Mouse (Mus musculus): ENCODE data around the gene Dscam. TPM values are rescaled to one million over a fixed set of nuclear protein-coding genes. Genes with fewer than 3 reads are reported as not detected.

Gene Dscam
- polyA plus RNA-seq, 1 experiment from 2014 or later = not detected

- Histone ChIP-seq H3K9ac (ENCODE audit: low read depth, low read length) (no peak overlapping the region), H3K36me3 (ENCODE audit: control insufficient read depth, insufficient read depth, low read length) (no peaks in the 10 kb centered on the region), H3K9me3 (ENCODE audit: control insufficient read depth, low read length) (no peaks in the 10 kb centered on the region), H3K4me2 (replicated peaks; ENCODE audit: low read depth, low read length) (no peak overlapping the region), H3K27me3 (ENCODE audit: control insufficient read depth, insufficient read depth, low read length) (no peaks in the 10 kb centered on the region), H3K27ac (ENCODE audit: low read depth, low read length) (no peak overlapping the region), H3K4me1 (ENCODE audit: control insufficient read depth, insufficient read depth, low read length) (no peaks in the 10 kb centered on the region), H3K4me3 (ENCODE audit: low read length) (no peak overlapping the region)
- ATAC-seq (ENCODE audit: low FRiP score, low TSS enrichment) = no peak
- 87% methylated on average over 3 of the region's 3 CpGs for WGBS
Observed at GRCm38 (mm10) chr16:96730881-96731280, 439.7 kb downstream of the Dscam start.

GRCm38 (mm10) chr16:96727836-96728774, 442.4 kb downstream of the Dscam start:
- H3K27ac ChIP-seq (ENCODE audit: low read depth, low read length) = no peak overlapping the region
- 0 out of 2 replicates have a peak, but pooled peaks have one; percentile 32 for ATAC-seq (ENCODE audit: low FRiP score, low TSS enrichment)
- H3K9me3 ChIP-seq (ENCODE audit: control insufficient read depth, low read length) = no peaks in the 10 kb centered on the region
- 37% methylated on average over 13 of the region's 13 CpGs for WGBS
- H3K4me3 ChIP-seq (ENCODE audit: low read length) = no peak overlapping the region
- H3K9ac ChIP-seq (ENCODE audit: low read depth, low read length) = no peak overlapping the region
- H3K4me2 ChIP-seq (replicated peaks; ENCODE audit: low read depth, low read length) = no peak overlapping the region
- H3K36me3 ChIP-seq (ENCODE audit: control insufficient read depth, insufficient read depth, low read length) = no peaks in the 10 kb centered on the region
- no peaks in the 10 kb centered on the region for H3K4me1 ChIP-seq (ENCODE audit: control insufficient read depth, insufficient read depth, low read length)
- no peaks in the 10 kb centered on the region for H3K27me3 ChIP-seq (ENCODE audit: control insufficient read depth, insufficient read depth, low read length)

- Histone ChIP-seq H3K9me3 (ENCODE audit: control insufficient read depth, low read length) (no peaks in the 10 kb centered on the region), H3K27me3 (ENCODE audit: control insufficient read depth, insufficient read depth, low read length) (no peaks in the 10 kb centered on the region), H3K4me1 (ENCODE audit: control insufficient read depth, insufficient read depth, low read length) (no peaks in the 10 kb centered on the region), H3K27ac (ENCODE audit: low read depth, low read length) (no peak overlapping the region), H3K36me3 (ENCODE audit: control insufficient read depth, insufficient read depth, low read length) (no peaks in the 10 kb centered on the region), H3K4me3 (ENCODE audit: low read length) (no peak overlapping the region), H3K9ac (ENCODE audit: low read depth, low read length) (no peak overlapping the region), H3K4me2 (replicated peaks; ENCODE audit: low read depth, low read length) (no peak overlapping the region)
- no peak for ATAC-seq (ENCODE audit: low FRiP score, low TSS enrichment)
- 87% methylated on average over 8 of the region's 8 CpGs for WGBS
Observed at GRCm38 (mm10) chr16:96725071-96725724, 445.4 kb downstream of the Dscam start.

DNA sequence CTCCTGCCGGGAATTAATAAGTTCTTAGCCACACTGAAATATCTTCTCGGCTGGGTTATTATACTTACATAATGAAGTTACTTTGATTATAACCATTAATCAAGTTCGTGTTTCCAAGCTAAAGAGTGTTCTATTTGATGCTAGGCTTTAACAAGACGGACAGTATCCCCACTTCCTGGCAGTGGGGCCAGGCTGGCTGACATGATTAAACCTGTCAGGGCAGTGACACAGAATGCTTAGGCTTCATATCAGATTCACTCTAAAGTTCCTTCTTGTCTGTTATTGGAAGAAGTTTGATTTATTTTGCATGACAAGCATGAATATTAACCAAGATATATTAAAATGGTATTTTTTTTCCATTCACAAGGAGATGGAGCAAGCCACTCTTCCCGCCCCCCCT, 446.0 kb downstream of the Dscam start:
- 65% methylated on average over 5 of the region's 5 CpGs for WGBS
- Histone ChIP-seq H3K9me3 (ENCODE audit: control insufficient read depth, low read length) (no peaks in the 10 kb centered on the region), H3K36me3 (ENCODE audit: control insufficient read depth, insufficient read depth, low read length) (no peaks in the 10 kb centered on the region), H3K9ac (ENCODE audit: low read depth, low read length) (no peak overlapping the region), H3K4me1 (ENCODE audit: control insufficient read depth, insufficient read depth, low read length) (no peaks in the 10 kb centered on the region), H3K27ac (ENCODE audit: low read depth, low read length) (no peak overlapping the region), H3K4me3 (ENCODE audit: low read length) (no peak overlapping the region), H3K4me2 (replicated peaks; ENCODE audit: low read depth, low read length) (no peak overlapping the region), H3K27me3 (ENCODE audit: control insufficient read depth, insufficient read depth, low read length) (no peaks in the 10 kb centered on the region)
- ATAC-seq (ENCODE audit: low FRiP score, low TSS enrichment) = no peak

DNA sequence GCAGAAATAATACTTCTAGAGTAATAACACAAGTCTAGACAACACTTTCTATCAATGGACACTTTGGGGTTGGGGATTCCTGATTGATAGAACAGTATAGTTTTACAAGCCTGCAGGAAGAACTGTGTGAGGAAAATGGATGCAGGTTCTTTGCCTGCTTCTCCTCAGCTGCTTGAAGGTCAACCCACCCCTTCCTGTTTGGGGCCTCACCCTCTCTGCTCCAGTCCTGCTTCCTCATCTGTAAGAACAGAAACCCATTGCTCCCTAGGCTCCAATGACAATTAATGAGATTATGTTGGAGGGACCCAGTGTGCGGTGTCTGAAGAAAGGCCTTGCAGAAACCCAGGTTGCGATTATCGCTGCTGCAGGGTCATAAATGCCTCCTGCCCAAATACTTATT, 446.4 kb downstream of the Dscam start:
- H3K27me3 ChIP-seq (ENCODE audit: control insufficient read depth, insufficient read depth, low read length) = no peaks in the 10 kb centered on the region
- no peaks in the 10 kb centered on the region for H3K4me1 ChIP-seq (ENCODE audit: control insufficient read depth, insufficient read depth, low read length)
- no peak overlapping the region for H3K4me2 ChIP-seq (replicated peaks; ENCODE audit: low read depth, low read length)
- no peak overlapping the region for H3K27ac ChIP-seq (ENCODE audit: low read depth, low read length)
- 85% methylated on average over 3 of the region's 3 CpGs for WGBS
- no peaks in the 10 kb centered on the region for H3K36me3 ChIP-seq (ENCODE audit: control insufficient read depth, insufficient read depth, low read length)
- H3K9me3 ChIP-seq (ENCODE audit: control insufficient read depth, low read length) = no peaks in the 10 kb centered on the region
- no peak for ATAC-seq (ENCODE audit: low FRiP score, low TSS enrichment)
- no peak overlapping the region for H3K9ac ChIP-seq (ENCODE audit: low read depth, low read length)
- no peak overlapping the region for H3K4me3 ChIP-seq (ENCODE audit: low read length)

GRCm38 (mm10) chr16:96723066-96723669, 447.4 kb downstream of the Dscam start:
- no peak for ATAC-seq (ENCODE audit: low FRiP score, low TSS enrichment)
- Histone ChIP-seq H3K4me1 (ENCODE audit: control insufficient read depth, insufficient read depth, low read length) (no peaks in the 10 kb centered on the region), H3K27me3 (ENCODE audit: control insufficient read depth, insufficient read depth, low read length) (no peaks in the 10 kb centered on the region), H3K9me3 (ENCODE audit: control insufficient read depth, low read length) (no peaks in the 10 kb centered on the region), H3K36me3 (ENCODE audit: control insufficient read depth, insufficient read depth, low read length) (no peaks in the 10 kb centered on the region), H3K9ac (ENCODE audit: low read depth, low read length) (no peak overlapping the region), H3K4me2 (replicated peaks; ENCODE audit: low read depth, low read length) (no peak overlapping the region), H3K4me3 (ENCODE audit: low read length) (no peak overlapping the region), H3K27ac (ENCODE audit: low read depth, low read length) (no peak overlapping the region)
- WGBS = 89% methylated on average over 2 of the region's 2 CpGs

GRCm38 (mm10) chr16:96722135-96722534, 448.4 kb downstream of the Dscam start:
- no peaks in the 10 kb centered on the region for H3K36me3 ChIP-seq (ENCODE audit: control insufficient read depth, insufficient read depth, low read length)
- whole genome bisulfite sequencing = 80% methylated on average over 3 of the region's 3 CpGs
- no peak overlapping the region for H3K9ac ChIP-seq (ENCODE audit: low read depth, low read length)
- no peak overlapping the region for H3K4me2 ChIP-seq (replicated peaks; ENCODE audit: low read depth, low read length)
- no peaks in the 10 kb centered on the region for H3K27me3 ChIP-seq (ENCODE audit: control insufficient read depth, insufficient read depth, low read length)
- H3K4me1 ChIP-seq (ENCODE audit: control insufficient read depth, insufficient read depth, low read length) = no peaks in the 10 kb centered on the region
- ATAC-seq (ENCODE audit: low FRiP score, low TSS enrichment) = no peak
- H3K4me3 ChIP-seq (ENCODE audit: low read length) = no peak overlapping the region
- H3K27ac ChIP-seq (ENCODE audit: low read depth, low read length) = no peak overlapping the region
- no peaks in the 10 kb centered on the region for H3K9me3 ChIP-seq (ENCODE audit: control insufficient read depth, low read length)

DNA sequence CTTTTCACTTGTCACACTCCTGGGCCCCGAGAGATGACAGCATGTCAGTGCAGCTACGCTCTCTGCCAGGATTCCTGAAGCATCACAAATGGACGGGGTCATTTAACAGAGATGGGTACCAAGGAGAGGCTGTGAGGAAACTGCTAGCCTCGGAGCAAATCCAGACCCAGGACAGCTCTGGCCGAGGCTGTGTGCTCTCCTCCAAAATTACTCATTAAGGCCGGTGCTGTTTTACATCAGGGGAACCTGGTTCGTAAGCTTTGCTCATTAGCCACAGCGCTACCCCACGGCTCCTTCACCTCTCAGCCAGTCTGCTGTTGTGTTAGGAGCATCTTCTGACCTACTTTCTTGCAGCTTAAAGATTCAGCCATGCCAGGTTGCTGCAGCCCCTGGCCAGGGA, 449.3 kb downstream of the Dscam start:
- Histone ChIP-seq H3K4me1 (ENCODE audit: control insufficient read depth, insufficient read depth, low read length) (no peaks in the 10 kb centered on the region), H3K9ac (ENCODE audit: low read depth, low read length) (no peak overlapping the region), H3K4me3 (ENCODE audit: low read length) (no peak overlapping the region), H3K9me3 (ENCODE audit: control insufficient read depth, low read length) (no peaks in the 10 kb centered on the region), H3K27me3 (ENCODE audit: control insufficient read depth, insufficient read depth, low read length) (no peaks in the 10 kb centered on the region), H3K27ac (ENCODE audit: low read depth, low read length) (no peak overlapping the region), H3K4me2 (replicated peaks; ENCODE audit: low read depth, low read length) (no peak overlapping the region), H3K36me3 (ENCODE audit: control insufficient read depth, insufficient read depth, low read length) (no peaks in the 10 kb centered on the region)
- WGBS = 70% methylated on average over 9 of the region's 9 CpGs
- no peak for ATAC-seq (ENCODE audit: low FRiP score, low TSS enrichment)

DNA sequence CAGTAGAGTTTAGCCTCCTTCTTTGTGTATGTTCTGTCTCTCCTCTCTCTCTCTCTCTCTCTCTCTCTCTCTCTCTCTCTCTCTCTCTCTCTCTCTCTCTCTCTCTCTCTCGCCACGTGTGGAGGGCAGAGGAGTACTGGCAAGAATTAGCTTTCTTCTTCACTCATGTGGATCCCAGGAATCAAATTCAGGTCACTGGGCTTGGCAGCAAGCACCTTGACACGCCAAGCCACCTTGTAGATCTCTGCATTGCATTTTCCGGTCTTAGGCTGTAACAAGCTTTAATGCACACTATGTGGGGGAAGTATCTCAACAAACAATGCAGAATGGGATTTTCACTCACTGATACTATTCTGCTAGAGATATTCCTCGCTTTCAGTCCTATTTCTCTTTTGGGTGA, 449.9 kb downstream of the Dscam start:
- ATAC-seq (ENCODE audit: low FRiP score, low TSS enrichment) = no peak
- no peak overlapping the region for H3K27ac ChIP-seq (ENCODE audit: low read depth, low read length)
- no peaks in the 10 kb centered on the region for H3K4me1 ChIP-seq (ENCODE audit: control insufficient read depth, insufficient read depth, low read length)
- no peaks in the 10 kb centered on the region for H3K36me3 ChIP-seq (ENCODE audit: control insufficient read depth, insufficient read depth, low read length)
- no peaks in the 10 kb centered on the region for H3K9me3 ChIP-seq (ENCODE audit: control insufficient read depth, low read length)
- no peaks in the 10 kb centered on the region for H3K27me3 ChIP-seq (ENCODE audit: control insufficient read depth, insufficient read depth, low read length)
- H3K9ac ChIP-seq (ENCODE audit: low read depth, low read length) = no peak overlapping the region
- 64% methylated on average over 5 of the region's 5 CpGs for WGBS
- H3K4me2 ChIP-seq (replicated peaks; ENCODE audit: low read depth, low read length) = no peak overlapping the region
- no peak overlapping the region for H3K4me3 ChIP-seq (ENCODE audit: low read length)
